ENCODE assay signal across 20 mouse cellular contexts in the genomic region with DNA sequence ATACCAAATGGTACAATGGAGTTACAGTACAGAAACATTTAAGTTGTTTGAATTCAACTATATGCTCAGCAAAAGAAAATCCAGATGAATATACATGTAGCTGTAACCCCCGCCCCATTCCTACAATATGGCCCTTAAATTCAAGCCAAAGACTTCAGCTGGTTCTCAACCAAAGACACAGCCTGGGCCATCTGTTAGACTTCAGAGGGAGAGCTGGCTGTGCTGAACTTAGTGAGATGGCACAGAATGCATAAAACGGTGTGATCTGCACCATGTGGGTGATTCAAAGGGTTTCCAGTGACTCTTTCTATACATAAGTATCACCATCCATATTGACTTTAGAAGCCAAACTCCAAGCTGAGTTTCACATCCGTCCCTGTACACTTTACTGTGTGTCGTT. TPM values are rescaled to one million over a fixed set of nuclear protein-coding genes. Genes with fewer than 3 reads are reported as not detected.
DNase-seq lines count a peak whose midpoint lies in the region; ATAC-seq lines count a peak whose summit lies in the region.
"Had no signal": no experiment of that assay in that cellular context is flagged by ENCODE, and none has a peak within 500 bp of the region (broad histone marks: within the 10 kb centered on the region; RNA-seq: fewer than 3 reads in every experiment).

No protein-coding gene starts in this region.

- H3K36me3 ChIP-seq in forebrain, embryonic 15.5 days: no peaks in the 10 kb centered on the region
- H3K36me3 ChIP-seq in forebrain, embryonic 11.5 days (ENCODE audit: control insufficient read depth, insufficient read depth, low read length): no peaks in the 10 kb centered on the region
- H3K36me3 ChIP-seq: embryonic facial prominence, embryonic 15.5 days; heart, embryonic 15.5 days; hindbrain, embryonic 10.5 days; limb, embryonic 12.5 days; liver, embryonic 15.5 days; neural tube, embryonic 15.5 days had no signal

- no peak overlapping the region for H3K4me3 ChIP-seq in forebrain, embryonic 15.5 days
- H3K4me3 ChIP-seq in forebrain, embryonic 11.5 days (ENCODE audit: low read depth, low read length): no peak overlapping the region
- H3K4me3 ChIP-seq: embryonic facial prominence, embryonic 15.5 days; heart, embryonic 15.5 days; hindbrain, embryonic 10.5 days; limb, embryonic 12.5 days; liver, embryonic 15.5 days; megakaryocyte, embryonic 14.5 days; neural tube, embryonic 15.5 days had no signal

- H3K9me3 ChIP-seq in forebrain, embryonic 15.5 days: no peaks in the 10 kb centered on the region
- no peaks in the 10 kb centered on the region for H3K9me3 ChIP-seq in forebrain, embryonic 11.5 days (ENCODE audit: control insufficient read depth, low read length)
- H3K9me3 ChIP-seq: embryonic facial prominence, embryonic 15.5 days; heart, embryonic 15.5 days; hindbrain, embryonic 10.5 days; limb, embryonic 12.5 days; liver, embryonic 15.5 days; megakaryocyte, embryonic 14.5 days; neural tube, embryonic 15.5 days had no signal

- no peaks in the 10 kb centered on the region for H3K27me3 ChIP-seq in forebrain, embryonic 15.5 days
- no peaks in the 10 kb centered on the region for H3K27me3 ChIP-seq in forebrain, embryonic 11.5 days (ENCODE audit: control insufficient read depth, insufficient read depth, low read length)
- H3K27me3 ChIP-seq: embryonic facial prominence, embryonic 15.5 days; heart, embryonic 15.5 days; limb, embryonic 12.5 days; liver, embryonic 15.5 days; neural tube, embryonic 15.5 days had no signal

- no peak overlapping the region for H3K4me2 ChIP-seq in forebrain, embryonic 15.5 days (replicated peaks)
- no peak overlapping the region for H3K4me2 ChIP-seq in forebrain, embryonic 11.5 days (ENCODE audit: low read depth, low read length, severe bottlenecking)
- H3K4me2 ChIP-seq: embryonic facial prominence, embryonic 15.5 days; heart, embryonic 15.5 days; limb, embryonic 12.5 days; liver, embryonic 15.5 days; neural tube, embryonic 15.5 days had no signal

- DNase-seq in forebrain, embryonic 11.5 days (ENCODE audit: low spot score): no peak
- peak; percentile 39 to 78 for DNase-seq in right cerebral cortex, postnatal 10 days (ENCODE audit: low spot score in 2 of 2)
- DNase-seq in right cerebral cortex, adult 2 months (ENCODE audit: low spot score in 2 of 2): no peak
- peak; percentile 48 to 74 for DNase-seq in cerebellum, postnatal 14 days
- peak; percentile 21 to 52 for DNase-seq in layer of hippocampus, postnatal 36 days
- no peak for DNase-seq in natural killer cell, adult 2 months (ENCODE audit: low spot score in 2 of 2)
- DNase-seq: heart, adult 18-20 months; kidney, adult 9 months; lung, postnatal 10 days; retina, postnatal 1 day; thymus, adult 2 months had no signal

- WGBS in forebrain, embryonic 15.5 days: 73% methylated on average over 4 of the region's 4 CpGs
- 91% methylated on average over 4 of the region's 4 CpGs for WGBS in forebrain, embryonic 11.5 days

- H3K9ac ChIP-seq in forebrain, embryonic 15.5 days (replicated peaks): no peak overlapping the region
- no peak overlapping the region for H3K9ac ChIP-seq in forebrain, embryonic 11.5 days (ENCODE audit: low read length)
- H3K9ac ChIP-seq: embryonic facial prominence, embryonic 15.5 days; heart, embryonic 15.5 days; limb, embryonic 12.5 days; liver, embryonic 15.5 days; neural tube, embryonic 15.5 days had no signal

- peak; percentile 80 for ATAC-seq in forebrain, embryonic 15.5 days (replicated peaks)
- ATAC-seq in forebrain, embryonic 11.5 days (replicated peaks; ENCODE audit: low FRiP score): no peak
- no peak for ATAC-seq in CD4-positive, CD25-positive, alpha-beta regulatory T cell, adult 4 months

- H3K4me1 ChIP-seq in forebrain, embryonic 15.5 days: peaks cover 9% of the 10 kb centered on the region
- H3K4me1 ChIP-seq in forebrain, embryonic 11.5 days (replicated peaks; ENCODE audit: control insufficient read depth, insufficient read depth, low read length): no peaks in the 10 kb centered on the region
- H3K4me1 ChIP-seq: liver, embryonic 15.5 days had no signal

- H3K27ac ChIP-seq in forebrain, embryonic 15.5 days (replicated peaks): peak overlapping the region; percentile 76
- H3K27ac ChIP-seq in forebrain, embryonic 11.5 days (ENCODE audit: low read depth, low read length): no peak overlapping the region
- H3K27ac ChIP-seq: embryonic facial prominence, embryonic 15.5 days; heart, embryonic 15.5 days; hindbrain, embryonic 10.5 days; limb, embryonic 12.5 days; liver, embryonic 15.5 days; neural tube, embryonic 15.5 days had no signal

RNA-seq across cellular contexts. Expression of a gene that starts 39.1 kb away (rescaled TPM):
- polyA plus RNA-seq in forebrain, embryonic 15.5 days (2015; fragmentation: Nextera tagmentation; extraction: Ambion mirVana): 12.6 and 14.2 TPM in 2 replicates
- polyA plus RNA-seq in forebrain, embryonic 11.5 days (2014; fragmentation: Nextera tagmentation; extraction: Ambion mirVana): 14.6 and 14.8 TPM in 2 replicates
- 100 to 1,000 TPM; 103 to 113 TPM for total RNA-seq in layer of hippocampus, postnatal 36 days (2021)
- polyA plus RNA-seq in CD4-positive, CD25-positive, alpha-beta regulatory T cell, adult 4 months (2017; shearing (Covaris generic)): 10 to 100 TPM; 12.0 to 14.8 TPM

RNA-seq across cellular contexts. Expression of a gene that starts 39.7 kb away (rescaled TPM):
- polyA plus RNA-seq in forebrain, embryonic 15.5 days (2015; fragmentation: Nextera tagmentation; extraction: Ambion mirVana): 7.1 and 7.9 TPM in 2 replicates
- 3.0 and 3.9 TPM in 2 replicates for polyA plus RNA-seq in forebrain, embryonic 11.5 days (2014; fragmentation: Nextera tagmentation; extraction: Ambion mirVana)
- total RNA-seq in layer of hippocampus, postnatal 36 days (2021): 10 to 100 TPM; 29.6 to 33.0 TPM
- under 1 TPM; 0.19 to 0.22 TPM for polyA plus RNA-seq in CD4-positive, CD25-positive, alpha-beta regulatory T cell, adult 4 months (2017; shearing (Covaris generic))

Comparison
In these comparisons a context has a peak if more than half of its experiments do, and no peak if none do; other contexts are left out.
1. DNase-seq: peak in right cerebral cortex, postnatal 10 days (2 of 2), cerebellum, postnatal 14 days (2 of 2) and layer of hippocampus, postnatal 36 days (2 of 2); none in forebrain, embryonic 11.5 days (single experiment), right cerebral cortex, adult 2 months (0 of 2) and natural killer cell, adult 2 months (0 of 2).